Mouse (Mus musculus) intestine, postnatal 0 days (tissue): Measurements from ENCODE around the gene Cd40lg. TPM values are rescaled to one million over a fixed set of nuclear protein-coding genes. Genes with fewer than 3 reads are reported as not detected.
A peak's percentile ranks its signal among the peaks of the same experiment; 100 is the strongest.

ENCODE experiments used
- ATAC-seq: fragments of 200-750 bp; cut with Nextera tagmentation; 2 replicates; pipeline ENCODE4 v1.8.0; 2017; ENCODE audit warnings: mild to moderate bottlenecking, moderate TSS enrichment, moderate library complexity
- H3K27ac ChIP-seq: fragments of 300-500 bp; sonication (generic); 2 replicates; pipeline ENCODE4 v1.5.1; 2014; ENCODE audit warnings: mild to moderate bottlenecking, low read depth, low read length, moderate library complexity
- H3K27me3 ChIP-seq: fragments of 300-500 bp; sonication (generic); replicated peaks from 2 replicates; pipeline ENCODE4 v1.6.1; 2014; ENCODE audit warnings: low read length, mixed read lengths; ENCODE audit not compliant: control insufficient read depth, insufficient read depth
- H3K36me3 ChIP-seq: fragments of 300-500 bp; sonication (generic); 2 replicates; pipeline ENCODE4 v1.6.1; 2014; ENCODE audit warnings: mild to moderate bottlenecking, moderate library complexity; ENCODE audit not compliant: control insufficient read depth, insufficient read depth
- H3K4me1 ChIP-seq: fragments of 300-500 bp; sonication (generic); replicated peaks from 2 replicates; pipeline ENCODE4 v1.6.1; 2014; ENCODE audit warnings: antibody characterized with exemption, low read length, mixed read lengths; ENCODE audit not compliant: control insufficient read depth, insufficient read depth
- H3K4me2 ChIP-seq: fragments of 300-500 bp; sonication (generic); replicated peaks from 2 replicates; pipeline ENCODE4 v1.6.1; 2014; ENCODE audit warnings: low read depth, mild to moderate bottlenecking, moderate library complexity
- H3K4me3 ChIP-seq: fragments of 300-500 bp; sonication (generic); 2 replicates; pipeline ENCODE4 v1.5.1; 2014; ENCODE audit warnings: low read depth, low read length
- H3K9ac ChIP-seq: fragments of 300-500 bp; sonication (generic); 2 replicates; pipeline ENCODE4 v1.6.1; 2014; ENCODE audit warnings: mild to moderate bottlenecking, low read depth, low read length
- H3K9me3 ChIP-seq: fragments of 300-500 bp; sonication (generic); 2 replicates; pipeline ENCODE4 v1.6.1; 2016; ENCODE audit warnings: mixed run types; ENCODE audit not compliant: control insufficient read depth
- CTCF ChIP-seq: sonication (generic); IDR thresholded peaks from 2 replicates; pipeline ENCODE4 v1.5.1; 2016; ENCODE audit warnings: low read depth, mild to moderate bottlenecking, control low read depth, antibody characterized with exemption, moderate library complexity
- WGBS: fragments of 180-500 bp; shearing (Covaris S2); extraction: QIAGEN DNeasy Blood & Tissue Kit; methylation state at CpG from one replicate; pipeline ENCODE4 v1.1.7; 2014; 5-methylcytosine and 5-hydroxymethylcytosine counted together
- polyA plus RNA-seq: library from polyadenylated mRNA; unstranded; fragments of >200 nt; fragmentation: Nextera tagmentation; extraction: Ambion mirVana; gene quantifications from 2 replicates; pipeline ENCODE4 v1.2.1, GENCODE M21; 2015

Gene Cd40lg
- polyA plus RNA-seq, 1 experiment from 2014 or later: not detected

GRCm38 (mm10) chrX:57216271-57216670 is 4.3 kb downstream of the Cd40lg start:
- no peak for TF ChIP-seq CTCF
- Histone ChIP-seq H3K27ac (no peak overlapping the region), H3K36me3 (no peaks in the 10 kb centered on the region), H3K4me2 (no peak overlapping the region), H3K4me1 (no peaks in the 10 kb centered on the region), H3K27me3 (no peaks in the 10 kb centered on the region), H3K9ac (no peak overlapping the region), H3K4me3 (no peak overlapping the region), H3K9me3 (no peaks in the 10 kb centered on the region)
- ATAC-seq: no peak
- WGBS: 50% methylated on average over 5 of the region's 5 CpGs

- H3K9me3 ChIP-seq: no peaks in the 10 kb centered on the region
- no peak for ATAC-seq
- WGBS: 92% methylated on average over 5 of the region's 5 CpGs
Measured at GRCm38 (mm10) chrX:57219563-57219962, 7.6 kb downstream of the Cd40lg start.

GRCm38 (mm10) chrX:57221881-57222280 is 9.9 kb downstream of the Cd40lg start:
- Histone ChIP-seq H3K36me3 (no peaks in the 10 kb centered on the region), H3K27me3 (no peaks in the 10 kb centered on the region), H3K4me1 (no peaks in the 10 kb centered on the region), H3K4me3 (no peak overlapping the region), H3K4me2 (no peak overlapping the region), H3K9me3 (no peaks in the 10 kb centered on the region), H3K9ac (no peak overlapping the region), H3K27ac (no peak overlapping the region)
- TF ChIP-seq CTCF: no peak
- no peak for ATAC-seq
- 71% methylated on average over 3 of the region's 3 CpGs for WGBS

More at GRCm38 (mm10) chrX:57219563-57219962, 7.6 kb downstream of the Cd40lg start:
- H3K9ac ChIP-seq: no peak overlapping the region
- H3K4me1 ChIP-seq: no peaks in the 10 kb centered on the region
- H3K4me3 ChIP-seq: no peak overlapping the region
- no peak overlapping the region for H3K4me2 ChIP-seq
- no peak for TF ChIP-seq CTCF
- no peak overlapping the region for H3K27ac ChIP-seq
- H3K27me3 ChIP-seq: no peaks in the 10 kb centered on the region
- no peaks in the 10 kb centered on the region for H3K36me3 ChIP-seq

DNA sequence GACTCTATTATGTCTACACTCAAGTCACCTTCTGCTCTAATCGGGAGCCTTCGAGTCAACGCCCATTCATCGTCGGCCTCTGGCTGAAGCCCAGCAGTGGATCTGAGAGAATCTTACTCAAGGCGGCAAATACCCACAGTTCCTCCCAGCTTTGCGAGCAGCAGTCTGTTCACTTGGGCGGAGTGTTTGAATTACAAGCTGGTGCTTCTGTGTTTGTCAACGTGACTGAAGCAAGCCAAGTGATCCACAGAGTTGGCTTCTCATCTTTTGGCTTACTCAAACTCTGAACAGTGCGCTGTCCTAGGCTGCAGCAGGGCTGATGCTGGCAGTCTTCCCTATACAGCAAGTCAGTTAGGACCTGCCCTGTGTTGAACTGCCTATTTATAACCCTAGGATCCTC is 11.4 kb downstream of the Cd40lg start:
- TF ChIP-seq CTCF: no peak
- Histone ChIP-seq H3K36me3 (no peaks in the 10 kb centered on the region), H3K4me3 (no peak overlapping the region), H3K9me3 (no peaks in the 10 kb centered on the region), H3K4me1 (no peaks in the 10 kb centered on the region), H3K27me3 (no peaks in the 10 kb centered on the region), H3K27ac (no peak overlapping the region), H3K9ac (no peak overlapping the region), H3K4me2 (no peak overlapping the region)
- WGBS: 81% methylated on average over 10 of the region's 10 CpGs
- ATAC-seq: no peak

DNA sequence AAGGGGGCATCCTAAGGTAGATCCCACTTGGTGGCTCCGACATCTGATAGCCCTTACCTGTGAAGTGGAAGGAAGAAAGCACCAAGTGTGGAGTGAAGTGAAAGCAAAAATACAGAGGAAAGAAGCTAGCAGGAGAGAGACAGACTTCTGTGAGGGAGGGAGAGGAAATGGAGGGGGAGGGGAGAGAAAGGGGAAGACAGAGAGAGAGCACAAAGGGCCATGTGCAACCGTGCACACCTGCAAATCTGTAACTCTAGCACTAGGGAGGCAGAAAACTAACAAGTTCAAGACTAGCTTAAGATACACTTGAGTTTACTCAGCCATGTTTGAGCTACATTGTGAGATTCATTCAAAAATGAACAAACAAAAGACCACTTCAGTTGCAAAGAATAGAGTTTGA is 16.2 kb downstream of the Cd40lg start:
- TF ChIP-seq CTCF: no peak
- Histone ChIP-seq H3K36me3 (no peaks in the 10 kb centered on the region), H3K27me3 (no peaks in the 10 kb centered on the region), H3K4me1 (no peaks in the 10 kb centered on the region), H3K9ac (no peak overlapping the region), H3K4me2 (no peak overlapping the region), H3K27ac (no peak overlapping the region), H3K4me3 (no peak overlapping the region), H3K9me3 (no peaks in the 10 kb centered on the region)
- WGBS: 58% methylated on average over 2 of the region's 2 CpGs
- ATAC-seq: no peak

DNA sequence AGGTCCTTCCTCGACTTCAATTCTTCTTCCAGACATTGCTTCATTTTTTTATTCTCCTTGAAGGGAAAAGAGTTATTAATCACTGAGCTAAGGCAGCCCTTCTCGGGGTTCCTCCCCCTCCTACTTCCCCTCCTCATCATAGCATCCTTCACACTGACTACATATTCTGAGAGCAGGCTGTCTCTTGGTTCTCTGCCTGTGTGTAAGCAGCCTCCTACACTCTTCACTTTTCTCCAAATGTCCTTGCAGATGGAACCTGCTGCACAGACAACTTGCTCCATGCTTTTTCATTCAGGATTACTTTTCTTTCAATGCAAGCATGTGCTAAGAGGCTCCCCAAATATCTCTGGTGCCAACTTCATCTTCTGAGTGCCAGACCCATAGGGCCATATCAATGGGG is 21.7 kb downstream of the Cd40lg start:
- 50% methylated on average over 2 of the region's 2 CpGs for WGBS
- no peaks in the 10 kb centered on the region for H3K9me3 ChIP-seq
- ATAC-seq: no peak
- H3K4me2 ChIP-seq: no peak overlapping the region
- no peak for TF ChIP-seq CTCF
- no peak overlapping the region for H3K27ac ChIP-seq
- no peak overlapping the region for H3K4me3 ChIP-seq
- H3K4me1 ChIP-seq: no peaks in the 10 kb centered on the region
- no peak overlapping the region for H3K9ac ChIP-seq
- no peaks in the 10 kb centered on the region for H3K27me3 ChIP-seq
- H3K36me3 ChIP-seq: no peaks in the 10 kb centered on the region

- WGBS: 65% methylated on average over 4 of the region's 4 CpGs
- TF ChIP-seq CTCF: peak; percentile 31; the same call in 1 of the 2 replicates
- Histone ChIP-seq H3K4me1 (no peaks in the 10 kb centered on the region), H3K36me3 (no peaks in the 10 kb centered on the region), H3K27me3 (no peaks in the 10 kb centered on the region), H3K9ac (no peak overlapping the region), H3K4me2 (no peak overlapping the region), H3K27ac (no peak overlapping the region), H3K9me3 (no peaks in the 10 kb centered on the region), H3K4me3 (no peak overlapping the region)
- ATAC-seq: no peak
Measured at GRCm38 (mm10) chrX:57235982-57236381, 24.0 kb downstream of the Cd40lg start.
